Mouse (Mus musculus): ENCODE results near the gene Olfr959. TPM values are rescaled to one million over a fixed set of nuclear protein-coding genes. Genes with fewer than 3 reads are reported as not detected.

Olfr959 gene
- total and polyA plus RNA-seq, 3 experiments: not detected

DNA sequence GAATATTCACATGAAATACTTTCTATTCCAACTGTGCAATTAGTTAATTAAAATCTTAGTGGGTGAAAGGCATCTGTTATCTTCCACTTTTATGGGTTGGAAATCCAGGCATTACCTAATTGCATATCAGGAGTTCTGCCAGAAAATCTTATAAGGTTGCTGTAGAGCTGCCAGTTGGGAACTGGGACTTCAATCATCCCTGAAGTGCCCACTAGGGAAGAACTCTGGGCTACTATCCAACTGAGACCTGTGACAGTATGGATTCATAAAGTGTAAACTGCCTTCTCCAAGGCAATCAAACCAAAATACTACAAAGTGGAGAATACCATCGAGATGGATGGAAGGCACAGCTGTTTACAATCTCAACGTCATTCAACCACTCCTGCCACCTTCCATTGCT is 21.4 kb downstream of the Olfr959 start, which contains the start of gene Olfr958:
Gene Olfr958 (minus strand): TSS at position 109 of the 400 bp plus-strand sequence.
- DNase-seq (ENCODE audit: low read depth, low spot score): no peak
- Histone ChIP-seq H3K4me1 (ENCODE audit: control insufficient read depth in 1 of 2, insufficient read depth in 2 of 2, low read length in 2 of 2) (no peaks in the 10 kb centered on the region), H3K36me3 (ENCODE audit: control insufficient read depth in 1 of 2, insufficient read depth in 2 of 2, low read length in 2 of 2) (no peaks in the 10 kb centered on the region), H3K9me3 (replicated peaks; ENCODE audit: insufficient read depth, low read length) (no peaks in the 10 kb centered on the region), H3K27me3 (ENCODE audit: control insufficient read depth in 1 of 2, insufficient read depth in 2 of 2, low read length in 2 of 2) (no peaks in the 10 kb centered on the region), H3K4me3 (ENCODE audit: control insufficient read depth in 1 of 2, insufficient read depth in 1 of 2, low read depth in 2 of 2, low read length in 2 of 2) (no peak within 1 kb of the TSS), H3K27ac (ENCODE audit: control insufficient read depth, low read depth, low read length) (no peak within 1 kb of the TSS), H3K9ac (ENCODE audit: control insufficient read depth, low read depth, low read length, poor library complexity, severe bottlenecking) (no peak within 1 kb of the TSS), H3K79me2 (ENCODE audit: control insufficient read depth, insufficient read depth, low read length, poor library complexity) (no peaks in the 10 kb centered on the region)
- TF ChIP-seq POLR2AphosphoS5 (IDR thresholded peaks at IDR 0.05; ENCODE audit: borderline replicate concordance, low read depth, low read length) (no peak), MEF2A (IDR thresholded peaks at IDR 0.05; ENCODE audit: extremely low read depth, insufficient replicate concordance, low read depth, low read length, poor library complexity, severe bottlenecking) (no peak), TCF12 (IDR thresholded peaks at IDR 0.05; ENCODE audit: low read depth, low read length) (no peak), RAD21 (IDR thresholded peaks at IDR 0.05; ENCODE audit: low read depth, low read length) (no peak), USF1 (IDR thresholded peaks at IDR 0.05; ENCODE audit: low read depth, low read length) (no peak), MAFK (IDR thresholded peaks at IDR 0.05; ENCODE audit: borderline replicate concordance, low read depth, low read length) (no peak), EP300 (IDR thresholded peaks at IDR 0.05; ENCODE audit: low read depth in 1 of 2, low read length in 2 of 2) (no peak), CHD2 (IDR thresholded peaks at IDR 0.05; ENCODE audit: low read length) (no peak), SIN3A (IDR thresholded peaks at IDR 0.05; ENCODE audit: low read length) (no peak), ETS1 (IDR thresholded peaks at IDR 0.05; ENCODE audit: low read depth, low read length) (no peak), TAL1 (IDR thresholded peaks at IDR 0.05; ENCODE audit: low read length) (no peak), NRF1 (IDR thresholded peaks at IDR 0.05; ENCODE audit: insufficient read depth, low read depth, low read length, poor library complexity, severe bottlenecking) (no peak), POLR2AphosphoS2 (IDR thresholded peaks at IDR 0.05; ENCODE audit: low read length) (no peak), HCFC1 (IDR thresholded peaks at IDR 0.05; ENCODE audit: low read depth, low read length) (no peak), BHLHE40 (IDR thresholded peaks at IDR 0.05; ENCODE audit: borderline replicate concordance, low read depth, low read length) (no peak)

DNA sequence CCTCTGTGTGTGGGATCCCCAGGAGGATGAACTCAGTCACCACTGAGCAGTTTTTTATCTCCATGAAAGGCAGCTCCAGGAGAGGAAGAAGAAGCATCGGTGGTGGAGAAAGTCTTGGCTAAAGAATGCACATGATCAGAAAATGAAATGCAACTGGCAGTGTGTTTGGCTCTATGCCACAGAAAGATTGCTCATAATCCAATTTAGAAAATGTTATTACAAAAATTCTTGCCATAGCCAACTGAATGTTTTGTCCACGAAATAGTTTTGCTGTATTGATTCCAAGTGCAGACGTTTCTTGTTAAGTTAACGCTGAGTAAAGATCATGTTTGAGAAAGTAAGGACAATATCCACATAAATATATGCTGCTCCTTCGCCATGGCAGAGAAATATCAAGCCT is 24.6 kb downstream of the Olfr959 start:
- H3K36me3 ChIP-seq (ENCODE audit: control insufficient read depth in 1 of 2, insufficient read depth in 2 of 2, low read length in 2 of 2): no peaks in the 10 kb centered on the region
- H3K79me2 ChIP-seq (ENCODE audit: control insufficient read depth, insufficient read depth, low read length, poor library complexity): no peaks in the 10 kb centered on the region
- no peak overlapping the region for H3K9ac ChIP-seq (ENCODE audit: control insufficient read depth, low read depth, low read length, poor library complexity, severe bottlenecking)
- DNase-seq (ENCODE audit: low read depth, low spot score): no peak
- H3K9me3 ChIP-seq (replicated peaks; ENCODE audit: insufficient read depth, low read length): no peaks in the 10 kb centered on the region
- no peak for TF ChIP-seq E2F4 (IDR thresholded peaks at IDR 0.05; ENCODE audit: borderline replicate concordance, low read depth, low read length)
- TF ChIP-seq GATA1 (IDR thresholded peaks at IDR 0.05; ENCODE audit: low read depth, low read length): no peak
- TF ChIP-seq MAX (IDR thresholded peaks at IDR 0.05; ENCODE audit: low read length): no peak
- TF ChIP-seq JUND (IDR thresholded peaks at IDR 0.05; ENCODE audit: low read depth, low read length): no peak
- TF ChIP-seq UBTF (IDR thresholded peaks at IDR 0.05; ENCODE audit: borderline replicate concordance, insufficient read depth, low read depth, low read length): no peak
- no peak for TF ChIP-seq BHLHE40 (IDR thresholded peaks at IDR 0.05; ENCODE audit: borderline replicate concordance, low read depth, low read length)
- TF ChIP-seq EP300 (IDR thresholded peaks at IDR 0.05; ENCODE audit: low read depth in 1 of 2, low read length in 2 of 2): no peak
- no peaks in the 10 kb centered on the region for H3K4me1 ChIP-seq (ENCODE audit: control insufficient read depth in 1 of 2, insufficient read depth in 2 of 2, low read length in 2 of 2)
- no peak overlapping the region for H3K4me3 ChIP-seq (ENCODE audit: control insufficient read depth in 1 of 2, insufficient read depth in 1 of 2, low read depth in 2 of 2, low read length in 2 of 2)
- H3K27me3 ChIP-seq (ENCODE audit: control insufficient read depth in 1 of 2, insufficient read depth in 2 of 2, low read length in 2 of 2): no peaks in the 10 kb centered on the region
- no peak overlapping the region for H3K27ac ChIP-seq (ENCODE audit: control insufficient read depth, low read depth, low read length)

Measured in MEL (cell line).